Mouse (Mus musculus) limb, embryonic 13.5 days (tissue): ENCODE data around the gene Pard6b. TPM values are rescaled to one million over a fixed set of nuclear protein-coding genes. Genes with fewer than 3 reads are reported as not detected.
"Not testable (repeated sequence)": the region's sequence is repeated elsewhere in the genome, so short reads cannot be mapped to it uniquely, and the experiment has no call there.

Experiments
- ATAC-seq: fragments of 200-750 bp; cut with Nextera tagmentation; 2 replicates; pipeline ENCODE4 v1.8.0; 2017; ENCODE audit warnings: low read depth, moderate number of reproducible peaks, moderate TSS enrichment; ENCODE audit not compliant: low FRiP score
- H3K27ac ChIP-seq: fragments of 300-500 bp; sonication (generic); 2 replicates; pipeline ENCODE4 v1.5.1; 2015; ENCODE audit warnings: inconsistent platforms, mild to moderate bottlenecking, moderate library complexity
- H3K27me3 ChIP-seq: fragments of 300-500 bp; sonication (generic); 2 replicates; pipeline ENCODE4 v1.6.1; 2015; ENCODE audit warnings: mild to moderate bottlenecking, inconsistent platforms
- H3K36me3 ChIP-seq: fragments of 300-500 bp; sonication (generic); 2 replicates; pipeline ENCODE4 v1.6.1; 2015; ENCODE audit warnings: inconsistent platforms, mild to moderate bottlenecking, moderate library complexity
- H3K4me1 ChIP-seq: fragments of 300-500 bp; sonication (generic); 2 replicates; pipeline ENCODE4 v1.6.1; 2015; ENCODE audit warnings: inconsistent platforms
- H3K4me2 ChIP-seq: fragments of 300-500 bp; sonication (generic); replicated peaks from 2 replicates; pipeline ENCODE4 v1.6.1; 2015; ENCODE audit warnings: inconsistent platforms, mild to moderate bottlenecking, moderate library complexity
- H3K4me3 ChIP-seq: fragments of 300-500 bp; sonication (generic); 2 replicates; pipeline ENCODE4 v1.5.1; 2015; ENCODE audit warnings: moderate library complexity, mild to moderate bottlenecking, inconsistent platforms
- H3K9ac ChIP-seq: fragments of 300-500 bp; sonication (generic); 2 replicates; pipeline ENCODE4 v1.6.1; 2015; ENCODE audit warnings: mild to moderate bottlenecking, inconsistent platforms
- H3K9me3 ChIP-seq: fragments of 300-500 bp; sonication (generic); 2 replicates; pipeline ENCODE4 v1.6.1; 2016; ENCODE audit warnings: inconsistent platforms
- WGBS: fragments of 180-500 bp; shearing (Covaris S2); methylation state at CpG from one replicate; pipeline ENCODE4 v1.1.7; 2015; 5-methylcytosine and 5-hydroxymethylcytosine counted together
- polyA plus RNA-seq: library from polyadenylated mRNA; unstranded; fragments of >200 nt; fragmentation: Nextera tagmentation; extraction: Ambion mirVana; gene quantifications from 2 replicates; pipeline ENCODE4 v1.2.1, GENCODE M21; 2015

Pard6b gene
- polyA plus RNA-seq, 1 experiment from 2014 or later = 3.7 TPM

DNA sequence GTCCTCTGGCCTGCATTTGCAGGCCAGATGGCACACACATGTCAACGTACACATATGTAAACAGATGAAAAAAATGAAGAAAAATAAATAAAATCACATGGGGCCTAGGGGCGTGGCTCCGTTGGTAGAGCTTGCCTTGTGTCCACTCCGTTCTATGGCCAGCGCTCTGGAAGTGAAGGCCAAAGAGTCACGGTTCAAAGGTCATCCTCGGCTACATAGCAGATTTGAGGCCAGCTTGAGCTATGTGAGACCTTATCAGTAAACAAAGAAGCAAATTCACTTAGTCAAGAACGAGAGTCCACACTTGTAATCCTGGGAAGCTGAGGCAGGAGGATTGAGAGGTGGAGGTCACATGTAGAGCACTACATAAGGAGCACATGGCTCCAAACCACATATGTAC is 24.5 kb downstream of the Pard6b start:
- Histone ChIP-seq H3K4me1 (peaks cover 5% of the 10 kb centered on the region), H3K9ac (no peak overlapping the region), H3K27me3 (no peaks in the 10 kb centered on the region), H3K9me3 (no peaks in the 10 kb centered on the region), H3K27ac (no peak overlapping the region), H3K36me3 (no peaks in the 10 kb centered on the region), H3K4me3 (no peak overlapping the region), H3K4me2 (no peak overlapping the region)
- ATAC-seq = no peak
- WGBS = 89% methylated on average over 8 of the region's 8 CpGs

DNA sequence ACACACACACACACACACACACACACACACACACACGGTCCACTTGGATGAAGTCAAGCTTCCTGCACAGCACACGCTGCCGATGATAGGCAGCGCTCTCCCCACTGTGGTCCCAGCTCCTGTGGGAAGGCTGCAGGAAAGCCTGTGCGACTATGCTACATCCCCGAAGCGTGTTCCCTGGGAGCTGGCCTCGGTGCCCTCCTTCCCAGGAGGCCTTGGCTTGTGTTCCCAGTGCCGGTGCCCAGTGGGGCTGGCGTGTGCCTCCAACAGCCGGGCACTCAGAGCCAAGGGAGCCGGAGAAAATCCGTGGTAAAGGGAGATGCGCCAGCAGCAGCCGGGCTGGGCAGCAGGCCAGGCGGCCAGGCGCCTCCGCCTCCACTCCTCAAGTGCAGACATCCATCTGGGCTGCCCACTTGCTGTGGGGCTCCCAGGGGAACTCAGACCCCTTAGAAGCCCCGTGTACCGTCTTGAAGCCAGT is 25.9 kb downstream of the Pard6b start:
- no peak overlapping the region for H3K4me3 ChIP-seq
- no peak for ATAC-seq
- no peaks in the 10 kb centered on the region for H3K36me3 ChIP-seq
- no peaks in the 10 kb centered on the region for H3K27me3 ChIP-seq
- 69% methylated on average over 20 of the region's 20 CpGs for WGBS
- H3K9ac ChIP-seq = 0 out of 2 replicates have a peak overlapping the region, but pooled peaks have one; percentile 43
- no peaks in the 10 kb centered on the region for H3K9me3 ChIP-seq
- peak overlapping the region; percentile 39; the same call in 1 of the 2 replicates for H3K27ac ChIP-seq
- 0 out of 2 replicates have a peak overlapping the region, but pooled peaks have one; percentile 28 for H3K4me2 ChIP-seq
- H3K4me1 ChIP-seq = peaks cover 5% of the 10 kb centered on the region

DNA sequence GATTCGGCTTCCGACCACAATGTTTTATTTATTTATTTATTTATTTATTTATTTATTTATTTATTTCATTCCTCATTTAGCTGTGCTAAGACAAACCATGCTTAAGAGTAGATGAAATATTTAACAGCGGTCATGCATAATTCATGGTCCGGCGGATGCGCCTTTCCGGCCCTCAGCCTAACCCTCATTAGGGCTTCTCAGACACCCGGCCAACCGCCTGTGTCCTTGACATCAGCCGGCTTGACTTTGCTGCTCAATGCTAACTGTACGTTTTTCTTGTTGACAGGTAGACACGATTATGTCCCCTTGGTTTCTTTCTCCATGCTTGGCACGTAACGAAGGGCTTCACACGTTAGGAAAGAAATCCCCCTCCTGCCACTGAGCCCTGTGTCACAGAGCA is 26.6 kb downstream of the Pard6b start:
- Histone ChIP-seq H3K27ac (no peak overlapping the region), H3K27me3 (no peaks in the 10 kb centered on the region), H3K9me3 (no peaks in the 10 kb centered on the region), H3K4me2 (no peak overlapping the region), H3K4me1 (peaks cover 8% of the 10 kb centered on the region), H3K9ac (no peak overlapping the region), H3K4me3 (no peak overlapping the region), H3K36me3 (no peaks in the 10 kb centered on the region)
- no peak for ATAC-seq
- WGBS = 86% methylated on average over 15 of the region's 15 CpGs

DNA sequence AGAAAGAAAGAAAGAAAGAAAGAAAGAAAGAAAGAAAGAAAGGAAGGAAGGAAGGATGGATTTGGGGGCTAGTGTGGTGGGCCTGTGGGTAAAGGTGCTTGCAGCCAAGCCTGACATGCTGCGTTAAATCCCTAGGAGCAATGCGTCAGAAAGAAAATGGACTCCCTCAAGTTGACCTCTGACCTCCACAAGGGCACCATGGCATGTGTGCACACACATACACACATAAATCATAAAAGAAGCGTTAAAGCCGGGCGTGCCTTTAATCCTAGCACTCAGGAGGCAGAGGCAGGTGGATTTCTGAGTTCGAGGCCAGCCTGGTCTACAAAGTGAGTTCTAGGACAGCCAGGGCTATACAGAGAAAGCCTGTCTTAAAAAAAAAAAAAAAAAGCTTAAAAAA is 27.1 kb downstream of the Pard6b start:
- WGBS = 90% methylated on average over 6 of the region's 6 CpGs
- not testable (repeated sequence) for H3K9ac ChIP-seq, H3K4me3 ChIP-seq, H3K4me2 ChIP-seq, H3K36me3 ChIP-seq, H3K9me3 ChIP-seq, H3K4me1 ChIP-seq, H3K27me3 ChIP-seq, ATAC-seq, H3K27ac ChIP-seq

DNA sequence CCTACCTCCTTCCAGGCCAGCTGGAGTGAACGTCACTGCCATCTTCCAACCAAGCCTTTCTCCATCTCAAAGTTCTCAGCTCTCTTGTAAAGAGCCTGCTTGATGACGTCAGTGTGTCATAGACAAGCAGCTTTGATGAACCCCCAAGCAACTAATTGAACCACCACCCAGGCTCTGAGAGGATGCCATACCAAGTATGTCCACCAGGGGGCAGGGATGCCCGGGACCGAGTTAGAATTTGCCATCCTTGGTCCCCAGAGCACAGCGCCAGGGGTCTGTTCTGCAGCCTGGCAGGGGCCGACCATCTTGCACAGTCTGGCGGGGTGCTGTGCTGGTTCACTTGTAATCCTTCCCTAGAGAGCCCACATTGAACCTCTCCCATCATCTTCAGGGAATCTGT is 31.1 kb downstream of the Pard6b start:
- H3K4me2 ChIP-seq = no peak overlapping the region
- WGBS = 9% methylated on average over 7 of the region's 7 CpGs
- no peak overlapping the region for H3K4me3 ChIP-seq
- H3K9ac ChIP-seq = 0 out of 2 replicates have a peak overlapping the region, but pooled peaks have one; percentile 13
- no peaks in the 10 kb centered on the region for H3K36me3 ChIP-seq
- H3K4me1 ChIP-seq = peaks cover 23% of the 10 kb centered on the region
- no peak overlapping the region for H3K27ac ChIP-seq
- ATAC-seq = no peak
- H3K27me3 ChIP-seq = no peaks in the 10 kb centered on the region
- no peaks in the 10 kb centered on the region for H3K9me3 ChIP-seq

DNA sequence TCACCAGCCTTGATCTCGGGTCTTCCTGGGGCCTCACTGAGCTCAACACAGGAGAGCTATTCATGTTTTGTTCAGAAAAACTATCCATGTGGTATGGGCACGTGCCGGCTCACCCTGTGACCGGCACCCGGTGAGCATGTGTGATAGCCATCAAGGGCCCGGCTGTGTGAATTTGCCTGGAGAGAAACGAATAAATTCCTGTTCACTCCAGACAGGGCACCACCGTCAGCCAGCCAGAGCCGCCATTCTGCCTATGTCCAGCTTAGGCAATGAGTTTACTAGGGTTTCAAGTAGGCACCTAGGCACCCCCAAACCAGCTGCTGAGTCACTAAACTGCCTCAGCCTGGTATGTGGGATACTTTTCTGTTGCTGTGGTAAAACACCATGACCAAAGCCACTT is 32.5 kb downstream of the Pard6b start:
- ATAC-seq = no peak
- WGBS = 86% methylated on average over 9 of the region's 9 CpGs
- no peak overlapping the region for H3K9ac ChIP-seq
- no peak overlapping the region for H3K4me3 ChIP-seq
- H3K4me1 ChIP-seq = peaks cover 34% of the 10 kb centered on the region
- H3K4me2 ChIP-seq = no peak overlapping the region
- no peaks in the 10 kb centered on the region for H3K36me3 ChIP-seq
- no peaks in the 10 kb centered on the region for H3K9me3 ChIP-seq
- no peak overlapping the region for H3K27ac ChIP-seq
- H3K27me3 ChIP-seq = no peaks in the 10 kb centered on the region

GRCm38 (mm10) chr2:168113692-168114091 is 32.9 kb downstream of the Pard6b start:
- ATAC-seq = no peak
- no peaks in the 10 kb centered on the region for H3K9me3 ChIP-seq
- H3K4me3 ChIP-seq = no peak overlapping the region
- peaks cover 34% of the 10 kb centered on the region for H3K4me1 ChIP-seq
- WGBS = 82% methylated on average over 5 of the region's 5 CpGs
- no peaks in the 10 kb centered on the region for H3K36me3 ChIP-seq
- no peak overlapping the region for H3K9ac ChIP-seq
- 0 out of 2 replicates have a peak overlapping the region, but pooled peaks have one; percentile 15 for H3K27ac ChIP-seq
- H3K27me3 ChIP-seq = no peaks in the 10 kb centered on the region
- no peak overlapping the region for H3K4me2 ChIP-seq

GRCm38 (mm10) chr2:168114699-168115350 is 34.0 kb downstream of the Pard6b start:
- Histone ChIP-seq H3K4me2 (peak overlapping the region; percentile 28; the same call in 1 of the 2 replicates), H3K36me3 (no peaks in the 10 kb centered on the region), H3K27me3 (0 out of 2 replicates have a peak, but pooled peaks cover 3% of the 10 kb centered on the region), H3K27ac (peak overlapping the region; percentile 83), H3K9me3 (no peaks in the 10 kb centered on the region), H3K9ac (peak overlapping the region; percentile 54; the same call in 1 of the 2 replicates), H3K4me1 (peaks cover 34% of the 10 kb centered on the region), H3K4me3 (no peak overlapping the region)
- WGBS = 12% methylated on average over 17 of the region's 17 CpGs
- peak; percentile 86 for ATAC-seq

- Histone ChIP-seq H3K27ac (no peak overlapping the region; the same call in 1 of the 2 replicates), H3K9me3 (no peaks in the 10 kb centered on the region), H3K27me3 (0 out of 2 replicates have a peak, but pooled peaks cover 3% of the 10 kb centered on the region), H3K4me2 (no peak overlapping the region), H3K4me1 (peaks cover 34% of the 10 kb centered on the region), H3K4me3 (no peak overlapping the region), H3K9ac (no peak overlapping the region), H3K36me3 (no peaks in the 10 kb centered on the region)
- WGBS = 85% methylated on average over 3 of the region's 3 CpGs
- ATAC-seq = no peak
Measured at GRCm38 (mm10) chr2:168115826-168116225, 35.0 kb downstream of the Pard6b start.

DNA sequence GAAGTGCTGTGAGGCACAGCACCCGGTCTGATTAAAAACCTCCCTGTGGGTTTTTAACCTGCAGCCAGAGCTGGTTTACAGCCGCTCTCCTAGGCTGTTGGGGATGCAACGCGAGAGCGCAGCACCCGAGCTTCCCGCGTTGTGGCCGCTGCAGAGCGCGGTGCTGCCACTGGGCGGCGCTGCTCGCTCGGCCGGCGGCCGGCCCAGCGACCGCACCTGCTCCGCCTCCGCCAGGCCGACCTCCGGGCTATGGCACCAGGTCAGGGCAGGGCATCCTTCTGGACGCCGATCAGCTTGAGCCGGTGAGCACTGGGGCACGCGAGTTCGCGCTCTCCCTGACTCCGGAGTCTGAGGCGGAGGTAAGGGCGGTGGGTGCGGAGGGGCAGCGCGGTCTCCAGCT is 36.3 kb downstream of the Pard6b start:
- Histone ChIP-seq H3K9ac (peak overlapping the region; percentile 64), H3K4me2 (peak overlapping the region; percentile 86), H3K27ac (no peak overlapping the region), H3K27me3 (0 out of 2 replicates have a peak, but pooled peaks cover 3% of the 10 kb centered on the region), H3K36me3 (no peaks in the 10 kb centered on the region), H3K9me3 (no peaks in the 10 kb centered on the region), H3K4me3 (peak overlapping the region; percentile 47), H3K4me1 (peaks cover 32% of the 10 kb centered on the region)
- no peak for ATAC-seq
- under 1% methylated on average over 37 of the region's 37 CpGs for WGBS

GRCm38 (mm10) chr2:168117553-168117952 is 36.7 kb downstream of the Pard6b start:
- H3K9me3 ChIP-seq = no peaks in the 10 kb centered on the region
- 7% methylated on average over 11 of the region's 13 CpGs for WGBS
- peak overlapping the region; percentile 47 for H3K4me3 ChIP-seq
- 0 out of 2 replicates have a peak, but pooled peaks cover 3% of the 10 kb centered on the region for H3K27me3 ChIP-seq
- H3K27ac ChIP-seq = no peak overlapping the region
- peak overlapping the region; percentile 64 for H3K9ac ChIP-seq
- peaks cover 31% of the 10 kb centered on the region for H3K4me1 ChIP-seq
- peak overlapping the region; percentile 86 for H3K4me2 ChIP-seq
- H3K36me3 ChIP-seq = no peaks in the 10 kb centered on the region
- no peak for ATAC-seq

GRCm38 (mm10) chr2:168117967-168118366 is 37.2 kb downstream of the Pard6b start:
- Histone ChIP-seq H3K9me3 (no peaks in the 10 kb centered on the region), H3K36me3 (no peaks in the 10 kb centered on the region), H3K4me2 (peak overlapping the region; percentile 86), H3K27me3 (0 out of 2 replicates have a peak, but pooled peaks cover 3% of the 10 kb centered on the region), H3K9ac (no peak overlapping the region), H3K4me3 (peak overlapping the region; percentile 47), H3K27ac (no peak overlapping the region), H3K4me1 (peaks cover 31% of the 10 kb centered on the region)
- WGBS = 39% methylated on average over 16 of the region's 16 CpGs
- ATAC-seq = no peak
